Mouse (Mus musculus): ENCODE measurements at regions not wholly inside any gene's neighbourhood (a gene's known extent, or its start where the extent isn't known, plus 50 kb on each side); places are given as distances from the start of the nearest gene placed in this dataset.

DNA sequence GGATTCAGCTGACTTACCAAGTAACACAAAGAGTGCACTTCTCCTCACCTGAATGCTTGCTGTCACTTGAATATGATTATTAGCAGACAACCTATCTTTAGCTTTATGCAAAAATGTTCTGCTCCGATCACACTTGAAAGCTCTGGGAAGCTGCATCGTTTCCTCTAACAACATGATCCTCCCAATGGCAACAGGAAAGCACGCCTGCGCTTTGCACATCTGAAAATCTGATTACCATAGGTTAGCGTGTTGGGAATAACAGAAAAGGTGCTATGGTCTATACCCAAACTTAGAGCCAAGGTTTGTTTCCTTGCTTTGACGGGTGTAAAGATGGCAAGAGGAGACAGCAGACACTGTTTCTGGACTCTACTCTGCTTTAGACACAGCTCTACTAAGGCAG, 417.0 kb upstream of the Jarid2 start:
- no peak for TF ChIP-seq POLR2A (IDR thresholded peaks at IDR 0.05; ENCODE audit: low read depth, low read length)
- TF ChIP-seq CTCF (IDR thresholded peaks at IDR 0.05; ENCODE audit: extremely low read depth, insufficient read length, insufficient replicate concordance, low read depth, low read length): no peak

Data from small intestine, adult 2 months (tissue).